In genomic region chr11:46165866-46166585, GRCm38 (mm10) we compare ENCODE assay signal across 8 mouse cellular contexts. TPM values are rescaled to one million over a fixed set of nuclear protein-coding genes. Genes with fewer than 3 reads are reported as not detected.
DNase-seq lines count a peak whose midpoint lies in the region; ATAC-seq and TF ChIP-seq lines count a peak whose summit lies in the region.

TSS of gene Nipal4 (minus strand) at chr11:46166508.

- peak within 1 kb of the TSS; percentile 98 for H3K4me2 ChIP-seq in heart, postnatal 0 days (ENCODE audit: low read depth, low read length)
- H3K4me2 ChIP-seq in liver, embryonic 11.5 days: peak within 1 kb of the TSS; percentile 80
- peak within 1 kb of the TSS; percentile 98 for H3K4me2 ChIP-seq in neural tube, embryonic 15.5 days

- no peaks in the 10 kb centered on the region for H3K36me3 ChIP-seq in thymus, adult 2 months (ENCODE audit: control insufficient read depth, insufficient read depth, low read length)
- no peaks in the 10 kb centered on the region for H3K36me3 ChIP-seq in heart, postnatal 0 days (replicated peaks; ENCODE audit: control insufficient read depth, insufficient read depth, low read length)
- no peaks in the 10 kb centered on the region for H3K36me3 ChIP-seq in liver, embryonic 11.5 days (ENCODE audit: control insufficient read depth, insufficient read depth, low read length)
- no peaks in the 10 kb centered on the region for H3K36me3 ChIP-seq in neural tube, embryonic 15.5 days

- H3K9me3 ChIP-seq in heart, postnatal 0 days (replicated peaks; ENCODE audit: control insufficient read depth, low read length): no peaks in the 10 kb centered on the region
- H3K9me3 ChIP-seq in liver, embryonic 11.5 days (ENCODE audit: control insufficient read depth, low read length): no peaks in the 10 kb centered on the region
- H3K9me3 ChIP-seq in neural tube, embryonic 15.5 days (replicated peaks): no peaks in the 10 kb centered on the region

- H3K27ac ChIP-seq in thymus, adult 2 months (ENCODE audit: control insufficient read depth, insufficient read depth, low read length): no peak within 1 kb of the TSS
- peak within 1 kb of the TSS; percentile 17; the same call in 1 of the 2 replicates for H3K27ac ChIP-seq in heart, postnatal 0 days (ENCODE audit: low read depth)
- H3K27ac ChIP-seq in liver, embryonic 11.5 days (ENCODE audit: low read depth, low read length): no peak within 1 kb of the TSS
- H3K27ac ChIP-seq in neural tube, embryonic 15.5 days (replicated peaks): no peak within 1 kb of the TSS

- peak; percentile 48 for ATAC-seq in frontal cortex, adult (ENCODE audit: low TSS enrichment)
- peak; percentile 63 for ATAC-seq in heart, postnatal 0 days (ENCODE audit: insufficient read depth, low read depth)
- no peak for ATAC-seq in liver, embryonic 11.5 days (replicated peaks; ENCODE audit: low FRiP score)
- peak; percentile 28; the same call in 1 of the 2 replicates for ATAC-seq in neural tube, embryonic 15.5 days (ENCODE audit: low FRiP score)

- 4% methylated on average over 40 of the region's 40 CpGs for WGBS in thymus, adult 2 months
- under 1% methylated on average over 40 of the region's 40 CpGs for WGBS in heart, postnatal 0 days
- WGBS in liver, embryonic 11.5 days: 3% methylated on average over 40 of the region's 40 CpGs
- WGBS in neural tube, embryonic 15.5 days: 3% methylated on average over 39 of the region's 40 CpGs

- no peaks in the 10 kb centered on the region for H3K4me1 ChIP-seq in thymus, adult 2 months (replicated peaks; ENCODE audit: control insufficient read depth, insufficient read depth, low read length)
- peaks cover 10% of the 10 kb centered on the region; the same call in 1 of the 2 replicates for H3K4me1 ChIP-seq in heart, postnatal 0 days (ENCODE audit: control insufficient read depth, insufficient read depth)
- no peaks in the 10 kb centered on the region for H3K4me1 ChIP-seq in liver, embryonic 11.5 days (replicated peaks; ENCODE audit: control insufficient read depth, insufficient read depth, low read length)
- peaks cover 9% of the 10 kb centered on the region for H3K4me1 ChIP-seq in neural tube, embryonic 15.5 days

- no peak for DNase-seq in frontal cortex, postnatal 10 days (ENCODE audit: low spot score in 2 of 2)
- DNase-seq in thymus, adult 2 months: peak; percentile 4
- DNase-seq in thymus, adult 18-20 months: no peak
- peak; percentile 16 for DNase-seq in heart, postnatal 0 days (ENCODE audit: low spot score)
- peak; percentile 41 for DNase-seq in liver, embryonic 11.5 days (ENCODE audit: low spot score)
- no peak for DNase-seq in ovary, postnatal 14 days (ENCODE audit: low spot score)

- TF ChIP-seq CTCF in thymus, adult 2 months (IDR thresholded peaks at IDR 0.05; ENCODE audit: borderline replicate concordance, control insufficient read depth, extremely low read depth, insufficient read depth, low read length, poor library complexity): no peak
- TF ChIP-seq CTCF in heart, postnatal 0 days (IDR thresholded peaks at IDR 0.05; ENCODE audit: low read depth): no peak

- no peak for TF ChIP-seq POLR2A in thymus, adult 2 months (IDR thresholded peaks at IDR 0.05; ENCODE audit: control insufficient read depth, extremely low read depth, insufficient read depth, low read length, poor library complexity)

- TF ChIP-seq EP300 in heart, postnatal 0 days (IDR thresholded peaks at IDR 0.05; ENCODE audit: low read depth): no peak

- peak within 1 kb of the TSS; percentile 60 for H3K9ac ChIP-seq in heart, postnatal 0 days (replicated peaks; ENCODE audit: low read depth, low read length)
- no peak within 1 kb of the TSS for H3K9ac ChIP-seq in liver, embryonic 11.5 days (ENCODE audit: low read depth, low read length)
- H3K9ac ChIP-seq in neural tube, embryonic 15.5 days (replicated peaks): peak within 1 kb of the TSS; percentile 42

- peaks cover 9% of the 10 kb centered on the region; the same call in 1 of the 2 replicates for H3K27me3 ChIP-seq in thymus, adult 2 months (ENCODE audit: control insufficient read depth, insufficient read depth, low read length)
- no peaks in the 10 kb centered on the region for H3K27me3 ChIP-seq in heart, postnatal 0 days (ENCODE audit: control insufficient read depth, insufficient read depth, low read length)
- peaks cover 26% of the 10 kb centered on the region for H3K27me3 ChIP-seq in liver, embryonic 11.5 days (replicated peaks; ENCODE audit: control insufficient read depth, insufficient read depth, low read length)
- H3K27me3 ChIP-seq in neural tube, embryonic 15.5 days (replicated peaks): peaks cover 19% of the 10 kb centered on the region

- H3K4me3 ChIP-seq in thymus, adult 2 months (ENCODE audit: control insufficient read depth, insufficient read depth, low read length): peak within 1 kb of the TSS; percentile 24
- H3K4me3 ChIP-seq in heart, postnatal 0 days (ENCODE audit: low read depth, low read length): peak within 1 kb of the TSS; percentile 66
- H3K4me3 ChIP-seq in liver, embryonic 11.5 days (ENCODE audit: low read depth, low read length): peak within 1 kb of the TSS; percentile 42
- H3K4me3 ChIP-seq in neural tube, embryonic 15.5 days (replicated peaks): peak within 1 kb of the TSS; percentile 47

RNA-seq across cellular contexts. Expression of gene Nipal4, which starts in this region (rescaled TPM):
- polyA plus RNA-seq in thymus, adult 2 months (2012; rRNA removed): 0.37 and 0.58 TPM in 2 replicates
- 3.0 and 10.9 TPM in 2 replicates for total RNA-seq in heart, postnatal 0 days (2014; rRNA removed; ENCODE audit: low replicate concordance)
- 2.1 and 2.5 TPM in 2 replicates for polyA plus RNA-seq in heart, postnatal 0 days (2015; fragmentation: Nextera tagmentation; extraction: Ambion mirVana)
- polyA plus RNA-seq in liver, embryonic 11.5 days (2014; fragmentation: Nextera tagmentation; extraction: Ambion mirVana): 0.33 and 0.48 TPM in 2 replicates
- 0.15 and 0.75 TPM in 2 replicates for polyA plus RNA-seq in neural tube, embryonic 15.5 days (2015; fragmentation: Nextera tagmentation; extraction: Ambion mirVana)

Comparison
In these comparisons a context has a peak if more than half of its experiments do, and no peak if none do; other contexts are left out.
1. Peak in DNase-seq and H3K4me3 ChIP-seq in thymus, adult 2 months; RNA of the gene not detected or under 1 TPM.
2. Peak in DNase-seq, H3K4me3 ChIP-seq and H3K4me2 ChIP-seq in liver, embryonic 11.5 days; RNA of the gene not detected or under 1 TPM.
3. Peak in ATAC-seq, H3K4me3 ChIP-seq, H3K9ac ChIP-seq and H3K4me2 ChIP-seq in neural tube, embryonic 15.5 days; RNA of the gene not detected or under 1 TPM.